Mouse (Mus musculus): ENCODE results near the gene Hfe2. TPM values are rescaled to one million over a fixed set of nuclear protein-coding genes. Genes with fewer than 3 reads are reported as not detected.

Gene Hfe2
- polyA plus RNA-seq, 1 experiment from 2014 or later, result 1.3 TPM

DNA sequence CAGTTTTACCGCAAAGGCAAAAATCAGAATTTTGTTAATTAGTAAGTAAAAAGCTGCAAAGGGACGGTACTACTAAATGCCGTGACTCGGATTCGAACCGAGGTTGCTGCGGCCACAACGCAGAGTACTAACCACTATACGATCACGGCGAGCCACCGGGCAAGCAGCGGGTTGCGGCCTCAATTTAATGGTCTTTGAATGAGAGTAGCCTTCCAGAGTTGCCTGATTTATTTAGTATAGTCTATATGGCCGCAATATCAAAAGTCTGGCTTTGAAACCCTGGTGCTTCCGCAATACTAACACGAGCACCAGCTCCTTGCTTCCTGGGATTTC lies 24.7 kb upstream of the Hfe2 start:
- no peaks in the 10 kb centered on the region for H3K36me3 ChIP-seq (ENCODE audit: control insufficient read depth, insufficient read depth, low read length)
- under 1% methylated on average over 17 of the region's 17 CpGs for WGBS
- H3K4me2 ChIP-seq, result peak overlapping the region; percentile 59
- H3K4me1 ChIP-seq (ENCODE audit: control insufficient read depth, insufficient read depth, low read length), result peaks cover 6% of the 10 kb centered on the region; the same call in 1 of the 2 replicates
- ATAC-seq (ENCODE audit: low FRiP score), result peak; percentile 69
- peak overlapping the region; percentile 54 for H3K4me3 ChIP-seq (ENCODE audit: low read depth, low read length)
- H3K9me3 ChIP-seq (ENCODE audit: control insufficient read depth, low read length), result no peaks in the 10 kb centered on the region
- DNase-seq (ENCODE audit: low spot score, missing footprints), result peak; percentile 100
- H3K27me3 ChIP-seq (ENCODE audit: control insufficient read depth, insufficient read depth, low read length), result no peaks in the 10 kb centered on the region; the same call in 1 of the 2 replicates
- peak overlapping the region; percentile 69 for H3K9ac ChIP-seq (ENCODE audit: low read length)
- peak overlapping the region; percentile 57 for H3K27ac ChIP-seq (ENCODE audit: low read depth, low read length)

DNA sequence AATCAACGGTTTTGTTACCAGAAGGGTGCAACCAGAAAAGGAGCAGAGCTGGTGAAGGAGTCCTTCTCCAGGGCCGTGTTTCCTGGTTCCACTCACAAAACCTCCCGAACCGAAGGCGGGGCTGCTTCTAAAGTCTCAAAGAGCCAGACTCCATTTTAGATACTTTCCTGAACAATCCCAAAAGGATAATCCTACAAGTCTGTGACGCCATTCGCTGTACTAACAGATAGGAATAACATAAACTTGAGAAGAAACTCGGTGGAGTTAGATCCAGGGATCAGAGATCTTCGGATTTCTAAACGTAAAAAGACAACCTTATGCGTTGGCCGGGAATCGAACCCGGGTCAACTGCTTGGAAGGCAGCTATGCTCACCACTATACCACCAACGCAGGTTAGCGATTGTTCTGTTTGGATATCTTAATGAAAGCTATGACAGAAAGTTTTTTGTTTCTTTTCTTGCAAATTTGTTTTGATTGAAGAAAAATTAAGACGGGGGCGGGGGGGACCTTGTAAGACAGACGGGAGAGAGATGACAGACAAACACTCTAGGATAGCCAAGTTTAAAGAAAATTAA lies 24.2 kb upstream of the Hfe2 start:
- WGBS, result under 1% methylated on average over 19 of the region's 19 CpGs
- H3K36me3 ChIP-seq (ENCODE audit: control insufficient read depth, insufficient read depth, low read length), result no peaks in the 10 kb centered on the region

DNA sequence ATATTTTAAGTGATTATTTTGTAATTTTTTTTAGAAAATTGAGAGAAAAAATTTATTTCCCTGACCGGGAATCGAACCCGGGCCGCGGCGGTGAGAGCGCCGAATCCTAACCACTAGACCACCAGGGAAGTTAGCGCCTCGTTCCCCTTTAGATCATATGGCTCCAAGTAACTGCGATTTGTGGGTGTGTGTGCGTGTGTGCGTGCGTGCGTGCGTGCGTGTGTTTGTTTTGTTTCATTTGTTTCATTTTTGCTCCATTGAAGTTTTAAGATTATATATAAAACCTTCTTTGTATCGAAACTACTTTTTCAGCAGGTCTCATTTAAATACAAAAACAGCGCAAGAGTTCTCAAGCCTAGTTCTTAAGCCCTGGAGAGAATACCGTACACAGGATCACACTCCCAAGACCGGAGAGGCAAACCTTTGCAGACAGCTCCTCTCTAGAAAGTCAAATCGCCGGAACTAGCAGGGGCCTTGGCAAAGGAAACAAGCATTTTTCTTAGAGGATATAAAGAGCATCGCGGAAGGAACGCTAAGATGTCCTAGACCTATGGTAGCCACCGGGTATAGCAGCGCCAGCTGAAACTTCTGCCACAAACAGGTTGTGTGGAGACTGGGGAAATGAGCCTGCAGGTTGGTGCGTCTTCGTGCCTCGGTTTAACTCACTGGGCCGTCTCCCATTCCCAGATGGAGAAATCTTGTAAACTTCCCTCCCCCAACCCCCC lies 23.4 kb upstream of the Hfe2 start:
- Histone ChIP-seq H3K4me2 (peak overlapping the region; percentile 81), H3K27ac (ENCODE audit: low read depth, low read length) (no peak overlapping the region), H3K4me1 (ENCODE audit: control insufficient read depth, insufficient read depth, low read length) (peaks cover 6% of the 10 kb centered on the region; the same call in 1 of the 2 replicates), H3K4me3 (ENCODE audit: low read depth, low read length) (peak overlapping the region; percentile 54), H3K36me3 (ENCODE audit: control insufficient read depth, insufficient read depth, low read length) (no peaks in the 10 kb centered on the region), H3K9ac (ENCODE audit: low read length) (peak overlapping the region; percentile 39), H3K27me3 (ENCODE audit: control insufficient read depth, insufficient read depth, low read length) (no peaks in the 10 kb centered on the region; the same call in 1 of the 2 replicates), H3K9me3 (ENCODE audit: control insufficient read depth, low read length) (no peaks in the 10 kb centered on the region)
- ATAC-seq (ENCODE audit: low FRiP score) (peak; percentile 68), DNase-seq (ENCODE audit: low spot score, missing footprints) (peak; percentile 100)
- under 1% methylated on average over 32 of the region's 32 CpGs for WGBS

More for the DNA sequence above, 24.2 kb upstream of the Hfe2 start:
- Histone ChIP-seq H3K27me3 (ENCODE audit: control insufficient read depth, insufficient read depth, low read length) (no peaks in the 10 kb centered on the region; the same call in 1 of the 2 replicates), H3K4me2 (peak overlapping the region; percentile 59), H3K4me3 (ENCODE audit: low read depth, low read length) (peak overlapping the region; percentile 54), H3K4me1 (ENCODE audit: control insufficient read depth, insufficient read depth, low read length) (peaks cover 6% of the 10 kb centered on the region; the same call in 1 of the 2 replicates), H3K9me3 (ENCODE audit: control insufficient read depth, low read length) (no peaks in the 10 kb centered on the region), H3K9ac (ENCODE audit: low read length) (peak overlapping the region; percentile 69), H3K27ac (ENCODE audit: low read depth, low read length) (peak overlapping the region; percentile 57)
- DNase-seq (ENCODE audit: low spot score, missing footprints), result peak; percentile 99
- ATAC-seq (ENCODE audit: low FRiP score), result peak; percentile 67

DNA sequence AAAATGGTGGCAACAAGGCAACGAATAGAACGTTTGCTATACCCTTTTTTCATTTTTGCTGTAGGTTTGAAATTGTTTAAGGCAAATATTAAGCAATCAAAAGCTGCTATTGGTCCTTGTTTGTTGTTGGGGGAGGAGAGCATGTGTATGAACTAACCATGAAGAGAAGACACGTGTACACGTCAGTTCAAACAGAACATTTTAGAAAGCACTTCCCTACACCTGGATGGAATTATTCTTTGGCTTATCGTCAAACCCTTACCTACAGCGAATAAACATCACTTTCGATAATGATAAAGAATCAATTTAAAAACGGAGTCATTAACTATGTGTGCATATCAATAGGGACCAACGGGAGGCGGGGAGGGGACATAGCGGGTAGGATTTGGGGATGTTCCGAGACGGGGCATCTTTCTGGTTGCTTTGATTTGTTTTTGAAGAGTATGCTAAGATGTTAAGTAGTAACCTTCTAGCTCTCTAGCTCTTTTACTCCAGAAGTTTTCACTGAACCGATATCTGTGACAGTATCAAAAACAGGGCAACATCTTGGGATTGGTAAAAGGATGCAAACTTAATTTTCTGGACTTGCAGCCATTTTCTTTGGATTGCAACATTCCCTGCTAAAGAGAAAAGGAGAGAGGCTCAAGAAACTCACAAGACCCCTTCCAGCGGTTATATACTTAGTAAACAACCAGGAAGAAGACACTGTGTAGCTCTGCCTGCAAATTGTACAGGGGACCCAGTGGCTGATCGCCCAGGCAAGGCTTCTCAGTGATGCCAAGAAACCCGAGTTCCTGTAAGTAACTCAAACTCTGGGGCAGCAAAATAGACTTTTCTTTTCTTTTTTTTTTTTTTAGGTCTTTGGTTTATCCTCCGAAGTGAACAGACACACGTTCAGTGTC lies 22.5 kb upstream of the Hfe2 start:
- no peaks in the 10 kb centered on the region for H3K9me3 ChIP-seq (ENCODE audit: control insufficient read depth, low read length)
- DNase-seq (ENCODE audit: low spot score, missing footprints), result peak; percentile 94
- H3K9ac ChIP-seq (ENCODE audit: low read length), result peak overlapping the region; percentile 39
- no peak overlapping the region for H3K27ac ChIP-seq (ENCODE audit: low read depth, low read length)
- no peaks in the 10 kb centered on the region for H3K27me3 ChIP-seq (ENCODE audit: control insufficient read depth, insufficient read depth, low read length)
- H3K36me3 ChIP-seq (ENCODE audit: control insufficient read depth, insufficient read depth, low read length), result no peaks in the 10 kb centered on the region
- WGBS, result under 1% methylated on average over 19 of the region's 19 CpGs
- H3K4me1 ChIP-seq (ENCODE audit: control insufficient read depth, insufficient read depth, low read length), result peaks cover 2% of the 10 kb centered on the region; the same call in 1 of the 2 replicates
- H3K4me2 ChIP-seq, result peak overlapping the region; percentile 81
- ATAC-seq (ENCODE audit: low FRiP score), result no peak
- H3K4me3 ChIP-seq (ENCODE audit: low read depth, low read length), result peak overlapping the region; percentile 54

DNA sequence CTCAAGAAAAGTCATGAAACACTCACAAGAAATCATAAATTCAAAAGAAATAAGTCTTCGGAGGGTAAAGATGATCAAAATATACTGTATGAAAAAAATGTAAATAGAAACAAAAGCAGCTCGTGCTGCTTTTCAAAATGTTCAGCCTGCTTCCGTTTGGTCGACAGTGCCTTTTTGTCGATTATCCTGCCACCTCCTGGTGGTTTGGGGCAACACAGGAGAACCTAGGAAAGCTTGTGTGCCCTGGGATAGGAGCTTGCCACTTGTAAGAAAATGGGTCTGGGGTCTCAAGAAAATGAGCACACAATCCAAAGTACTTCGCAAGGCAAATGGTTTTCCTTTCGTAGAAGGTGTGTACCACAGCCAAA lies 21.9 kb upstream of the Hfe2 start:
- Histone ChIP-seq H3K27ac (ENCODE audit: low read depth, low read length) (no peak overlapping the region), H3K9me3 (ENCODE audit: control insufficient read depth, low read length) (no peaks in the 10 kb centered on the region)
- under 1% methylated on average over 7 of the region's 7 CpGs for WGBS

DNA sequence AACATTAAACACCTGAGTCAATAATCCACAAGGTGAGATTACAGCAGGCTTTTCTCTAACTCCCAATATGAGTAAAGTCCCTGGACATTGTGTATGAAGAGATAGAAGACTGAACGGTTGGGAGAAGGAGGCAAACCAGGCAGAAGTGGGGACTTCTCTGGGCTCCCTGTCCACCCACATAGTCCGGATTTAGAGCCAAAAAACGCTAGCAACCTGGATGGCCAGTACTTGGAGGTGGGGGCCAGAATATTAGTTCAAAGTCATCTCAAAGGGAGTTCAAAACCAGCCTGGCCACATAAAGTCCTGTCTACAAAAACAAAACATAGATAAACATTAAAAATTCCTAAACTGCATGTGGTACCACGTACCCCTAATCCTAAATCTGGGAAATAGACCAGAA lies 21.0 kb upstream of the Hfe2 start:
- DNase-seq (ENCODE audit: low spot score, missing footprints) (peak; percentile 10), ATAC-seq (ENCODE audit: low FRiP score) (no peak)
- H3K4me1 ChIP-seq (ENCODE audit: control insufficient read depth, insufficient read depth, low read length), result peaks cover 2% of the 10 kb centered on the region; the same call in 1 of the 2 replicates
- H3K4me2 ChIP-seq, result no peak overlapping the region
- no peaks in the 10 kb centered on the region for H3K36me3 ChIP-seq (ENCODE audit: control insufficient read depth, insufficient read depth, low read length)
- H3K27ac ChIP-seq (ENCODE audit: low read depth, low read length), result no peak overlapping the region
- H3K4me3 ChIP-seq (ENCODE audit: low read depth, low read length), result no peak overlapping the region
- H3K27me3 ChIP-seq (ENCODE audit: control insufficient read depth, insufficient read depth, low read length), result no peaks in the 10 kb centered on the region
- WGBS, result 73% methylated on average over 4 of the region's 4 CpGs
- H3K9me3 ChIP-seq (ENCODE audit: control insufficient read depth, low read length), result no peaks in the 10 kb centered on the region
- no peak overlapping the region for H3K9ac ChIP-seq (ENCODE audit: low read length)

More for the DNA sequence above, 21.9 kb upstream of the Hfe2 start:
- H3K36me3 ChIP-seq (ENCODE audit: control insufficient read depth, insufficient read depth, low read length), result no peaks in the 10 kb centered on the region
- no peaks in the 10 kb centered on the region for H3K27me3 ChIP-seq (ENCODE audit: control insufficient read depth, insufficient read depth, low read length)
- H3K4me3 ChIP-seq (ENCODE audit: low read depth, low read length), result peak overlapping the region; percentile 54
- H3K4me1 ChIP-seq (ENCODE audit: control insufficient read depth, insufficient read depth, low read length), result peaks cover 2% of the 10 kb centered on the region; the same call in 1 of the 2 replicates
- H3K4me2 ChIP-seq, result peak overlapping the region; percentile 81
- DNase-seq (ENCODE audit: low spot score, missing footprints), result peak; percentile 98
- peak overlapping the region; percentile 39; the same call in 1 of the 2 replicates for H3K9ac ChIP-seq (ENCODE audit: low read length)
- no peak for ATAC-seq (ENCODE audit: low FRiP score)

DNA sequence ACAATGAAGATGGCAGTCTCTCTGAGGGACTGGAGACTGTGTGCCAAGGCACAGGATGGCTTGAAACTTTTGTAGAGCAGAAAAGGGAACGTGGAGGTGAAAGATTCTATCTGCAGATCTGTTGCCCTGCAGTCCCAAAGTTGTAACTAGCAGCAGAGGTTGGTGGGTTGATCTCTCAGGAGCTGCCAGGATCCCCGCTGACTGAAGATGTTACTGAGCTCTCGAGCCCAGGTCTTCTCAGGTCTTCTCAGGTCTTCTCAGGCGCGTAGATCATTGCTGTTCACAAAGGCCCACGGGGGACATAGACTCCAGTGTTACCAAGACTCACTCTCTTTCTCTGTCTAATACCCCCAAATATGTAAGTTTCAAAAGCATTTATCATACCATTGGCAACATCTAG lies 20.0 kb upstream of the Hfe2 start:
- peak; percentile 47 for DNase-seq (ENCODE audit: low spot score, missing footprints)
- 89% methylated on average over 6 of the region's 6 CpGs for WGBS

DNA sequence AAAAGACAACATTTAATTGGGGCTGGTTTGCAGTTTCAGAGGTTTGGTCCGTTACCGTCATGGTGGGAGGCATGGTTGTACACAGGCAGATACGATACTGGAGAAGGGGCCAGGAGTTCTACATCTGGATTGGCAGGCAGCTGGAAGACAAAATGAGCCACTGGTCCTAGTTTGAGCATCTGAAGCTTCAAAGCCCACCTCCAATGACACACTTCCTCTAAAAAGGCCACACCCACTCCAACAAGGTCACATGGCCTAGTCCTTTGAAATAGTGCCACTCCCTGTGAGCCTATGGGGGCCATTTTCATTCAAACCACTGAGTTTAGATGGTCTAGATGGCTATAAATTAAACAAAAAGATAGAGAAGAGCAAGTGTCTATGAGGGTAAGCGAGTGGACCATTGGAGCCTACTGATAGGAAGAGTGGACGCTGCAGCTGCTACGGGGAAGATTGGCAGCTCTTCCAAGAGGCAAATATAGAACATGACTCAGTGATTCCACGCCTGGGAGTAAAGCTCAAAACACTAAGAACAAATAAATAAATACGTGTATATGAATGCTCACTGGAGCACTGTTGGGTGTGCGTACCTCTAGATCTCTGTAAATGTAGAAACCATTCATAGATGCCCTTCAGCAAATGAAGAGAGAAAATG lies 18.4 kb upstream of the Hfe2 start:
- Histone ChIP-seq H3K4me3 (ENCODE audit: low read depth, low read length) (no peak overlapping the region), H3K27ac (ENCODE audit: low read depth, low read length) (no peak overlapping the region), H3K9me3 (ENCODE audit: control insufficient read depth, low read length) (no peaks in the 10 kb centered on the region), H3K36me3 (ENCODE audit: control insufficient read depth, insufficient read depth, low read length) (no peaks in the 10 kb centered on the region), H3K4me2 (no peak overlapping the region), H3K9ac (ENCODE audit: low read length) (no peak overlapping the region), H3K27me3 (ENCODE audit: control insufficient read depth, insufficient read depth, low read length) (no peaks in the 10 kb centered on the region), H3K4me1 (ENCODE audit: control insufficient read depth, insufficient read depth, low read length) (peaks cover 2% of the 10 kb centered on the region; the same call in 1 of the 2 replicates)
- 91% methylated on average over 9 of the region's 9 CpGs for WGBS
- ATAC-seq (ENCODE audit: low FRiP score) (no peak), DNase-seq (ENCODE audit: low spot score, missing footprints) (peak; percentile 47)

More for the DNA sequence above, 20.0 kb upstream of the Hfe2 start:
- H3K4me3 ChIP-seq (ENCODE audit: low read depth, low read length), result no peak overlapping the region
- no peak overlapping the region for H3K9ac ChIP-seq (ENCODE audit: low read length)
- H3K27ac ChIP-seq (ENCODE audit: low read depth, low read length), result no peak overlapping the region
- H3K4me2 ChIP-seq, result no peak overlapping the region
- H3K36me3 ChIP-seq (ENCODE audit: control insufficient read depth, insufficient read depth, low read length), result no peaks in the 10 kb centered on the region
- ATAC-seq (ENCODE audit: low FRiP score), result no peak
- peaks cover 2% of the 10 kb centered on the region; the same call in 1 of the 2 replicates for H3K4me1 ChIP-seq (ENCODE audit: control insufficient read depth, insufficient read depth, low read length)
- H3K9me3 ChIP-seq (ENCODE audit: control insufficient read depth, low read length), result no peaks in the 10 kb centered on the region
- no peaks in the 10 kb centered on the region for H3K27me3 ChIP-seq (ENCODE audit: control insufficient read depth, insufficient read depth, low read length)

Data from midbrain, embryonic 11.5 days (tissue).